Mouse (Mus musculus): ENCODE measurements at regions not wholly inside any gene's neighbourhood (a gene's known extent, or its start where the extent isn't known, plus 50 kb on each side); places are given as distances from the start of the nearest gene placed in this dataset.

GRCm38 (mm10) chr10:119109207-119109606, 130.6 kb downstream of the Cand1 start:
- Histone ChIP-seq H3K27ac (replicated peaks) (no peak overlapping the region), H3K9me3 (ENCODE audit: control insufficient read depth, low read length) (no peaks in the 10 kb centered on the region), H3K27me3 (ENCODE audit: control insufficient read depth, insufficient read depth, low read length) (no peaks in the 10 kb centered on the region), H3K36me3 (ENCODE audit: control insufficient read depth, insufficient read depth, low read length) (no peaks in the 10 kb centered on the region), H3K4me1 (replicated peaks; ENCODE audit: control insufficient read depth, insufficient read depth) (no peaks in the 10 kb centered on the region), H3K4me2 (replicated peaks; ENCODE audit: low read depth) (no peak overlapping the region), H3K9ac (ENCODE audit: low read length) (no peak overlapping the region), H3K4me3 (ENCODE audit: low read depth, low read length) (no peak overlapping the region)
- ATAC-seq (ENCODE audit: low FRiP score, low TSS enrichment) (no peak; the same call in 1 of the 2 replicates), DNase-seq (ENCODE audit: low spot score) (no peak)
- TF ChIP-seq CTCF (IDR thresholded peaks at IDR 0.05; ENCODE audit: low read depth) (no peak), EP300 (optimal IDR thresholded peaks at IDR 0.05) (no peak)
- WGBS, result 65% methylated on average over 4 of the region's 4 CpGs

- no peak for DNase-seq (ENCODE audit: low spot score)
- Histone ChIP-seq H3K4me2 (replicated peaks; ENCODE audit: low read depth) (no peak overlapping the region), H3K27ac (replicated peaks) (no peak overlapping the region), H3K4me3 (ENCODE audit: low read depth, low read length) (no peak overlapping the region), H3K9ac (ENCODE audit: low read length) (no peak overlapping the region), H3K4me1 (replicated peaks; ENCODE audit: control insufficient read depth, insufficient read depth) (no peaks in the 10 kb centered on the region), H3K9me3 (ENCODE audit: control insufficient read depth, low read length) (no peaks in the 10 kb centered on the region), H3K36me3 (ENCODE audit: control insufficient read depth, insufficient read depth, low read length) (no peaks in the 10 kb centered on the region), H3K27me3 (ENCODE audit: control insufficient read depth, insufficient read depth, low read length) (no peaks in the 10 kb centered on the region)
- no peak for ATAC-seq (ENCODE audit: low FRiP score, low TSS enrichment)
- 72% methylated on average over 6 of the region's 6 CpGs for WGBS
- TF ChIP-seq CTCF (IDR thresholded peaks at IDR 0.05; ENCODE audit: low read depth) (no peak), EP300 (optimal IDR thresholded peaks at IDR 0.05) (no peak)
Measured at GRCm38 (mm10) chr10:119107728-119108127, 132.1 kb downstream of the Cand1 start.

- no peak overlapping the region for H3K9ac ChIP-seq (ENCODE audit: low read length)
- H3K9me3 ChIP-seq (ENCODE audit: control insufficient read depth, low read length), result no peaks in the 10 kb centered on the region
- no peaks in the 10 kb centered on the region for H3K36me3 ChIP-seq (ENCODE audit: control insufficient read depth, insufficient read depth, low read length)
- H3K4me3 ChIP-seq (ENCODE audit: low read depth, low read length), result no peak overlapping the region
- no peak for ATAC-seq (ENCODE audit: low FRiP score, low TSS enrichment)
- H3K27me3 ChIP-seq (ENCODE audit: control insufficient read depth, insufficient read depth, low read length), result no peaks in the 10 kb centered on the region
- no peak overlapping the region for H3K27ac ChIP-seq (replicated peaks)
- H3K4me1 ChIP-seq (replicated peaks; ENCODE audit: control insufficient read depth, insufficient read depth), result no peaks in the 10 kb centered on the region
- no peak for DNase-seq (ENCODE audit: low spot score)
- no peak for TF ChIP-seq EP300 (optimal IDR thresholded peaks at IDR 0.05)
- TF ChIP-seq CTCF (IDR thresholded peaks at IDR 0.05; ENCODE audit: low read depth), result no peak
- 60% methylated on average over 3 of the region's 3 CpGs for WGBS
- no peak overlapping the region for H3K4me2 ChIP-seq (replicated peaks; ENCODE audit: low read depth)
Measured at GRCm38 (mm10) chr10:119106105-119106504, 133.8 kb downstream of the Cand1 start.

GRCm38 (mm10) chr10:119105279-119105881, 134.5 kb downstream of the Cand1 start:
- TF ChIP-seq EP300 (optimal IDR thresholded peaks at IDR 0.05), result no peak
- TF ChIP-seq CTCF (IDR thresholded peaks at IDR 0.05; ENCODE audit: low read depth), result no peak
- H3K9ac ChIP-seq (ENCODE audit: low read length), result no peak overlapping the region
- no peak overlapping the region for H3K4me3 ChIP-seq (ENCODE audit: low read depth, low read length)
- ATAC-seq (ENCODE audit: low FRiP score, low TSS enrichment) (no peak), DNase-seq (ENCODE audit: low spot score) (no peak)
- WGBS, result 58% methylated on average over 7 of the region's 7 CpGs
- no peaks in the 10 kb centered on the region for H3K36me3 ChIP-seq (ENCODE audit: control insufficient read depth, insufficient read depth, low read length)
- H3K4me1 ChIP-seq (replicated peaks; ENCODE audit: control insufficient read depth, insufficient read depth), result no peaks in the 10 kb centered on the region
- H3K27me3 ChIP-seq (ENCODE audit: control insufficient read depth, insufficient read depth, low read length), result no peaks in the 10 kb centered on the region
- H3K4me2 ChIP-seq (replicated peaks; ENCODE audit: low read depth), result no peak overlapping the region
- no peak overlapping the region for H3K27ac ChIP-seq (replicated peaks)
- no peaks in the 10 kb centered on the region for H3K9me3 ChIP-seq (ENCODE audit: control insufficient read depth, low read length)

- Histone ChIP-seq H3K27ac (replicated peaks) (no peak overlapping the region), H3K4me1 (replicated peaks; ENCODE audit: control insufficient read depth, insufficient read depth) (no peaks in the 10 kb centered on the region), H3K27me3 (ENCODE audit: control insufficient read depth, insufficient read depth, low read length) (no peaks in the 10 kb centered on the region), H3K4me2 (replicated peaks; ENCODE audit: low read depth) (no peak overlapping the region), H3K9ac (ENCODE audit: low read length) (no peak overlapping the region), H3K36me3 (ENCODE audit: control insufficient read depth, insufficient read depth, low read length) (no peaks in the 10 kb centered on the region), H3K9me3 (ENCODE audit: control insufficient read depth, low read length) (no peaks in the 10 kb centered on the region), H3K4me3 (ENCODE audit: low read depth, low read length) (no peak overlapping the region)
- WGBS, result 34% methylated on average over 7 of the region's 7 CpGs
- TF ChIP-seq EP300 (optimal IDR thresholded peaks at IDR 0.05), result no peak
- TF ChIP-seq CTCF (IDR thresholded peaks at IDR 0.05; ENCODE audit: low read depth), result peak; percentile 62
- ATAC-seq (ENCODE audit: low FRiP score, low TSS enrichment), result no peak; the same call in 1 of the 2 replicates
- no peak for DNase-seq (ENCODE audit: low spot score)
Measured at GRCm38 (mm10) chr10:119100511-119100910, 139.3 kb downstream of the Cand1 start.

- Histone ChIP-seq H3K4me1 (replicated peaks; ENCODE audit: control insufficient read depth, insufficient read depth) (no peaks in the 10 kb centered on the region), H3K27ac (replicated peaks) (no peak overlapping the region), H3K4me3 (ENCODE audit: low read depth, low read length) (no peak overlapping the region), H3K4me2 (replicated peaks; ENCODE audit: low read depth) (no peak overlapping the region), H3K9ac (ENCODE audit: low read length) (no peak overlapping the region), H3K9me3 (ENCODE audit: control insufficient read depth, low read length) (no peaks in the 10 kb centered on the region), H3K36me3 (ENCODE audit: control insufficient read depth, insufficient read depth, low read length) (no peaks in the 10 kb centered on the region), H3K27me3 (ENCODE audit: control insufficient read depth, insufficient read depth, low read length) (no peaks in the 10 kb centered on the region)
- no peak for DNase-seq (ENCODE audit: low spot score)
- TF ChIP-seq CTCF (IDR thresholded peaks at IDR 0.05; ENCODE audit: low read depth) (no peak), EP300 (optimal IDR thresholded peaks at IDR 0.05) (no peak)
- WGBS, result 47% methylated on average over 10 of the region's 10 CpGs
- ATAC-seq (ENCODE audit: low FRiP score, low TSS enrichment), result no peak
Measured at GRCm38 (mm10) chr10:119099092-119099792, 140.6 kb downstream of the Cand1 start.

Measured in stomach, postnatal 0 days (tissue).